Comparison of ENCODE assay signal across 22 mouse cellular contexts in genomic region chr3:138193683-138194302, GRCm38 (mm10). TPM values are rescaled to one million over a fixed set of nuclear protein-coding genes. Genes with fewer than 3 reads are reported as not detected.
"Had no signal": no experiment of that assay in that cellular context is flagged by ENCODE, and none has a peak within 500 bp of the region (broad histone marks: within the 10 kb centered on the region; RNA-seq: fewer than 3 reads in every experiment).

4930579F01Rik (minus strand) TSS chr3:138193825.

- H3K4me1 ChIP-seq: limb, embryonic 15.5 days; liver, embryonic 12.5 days had no signal

- DNase-seq: kidney, adult 8-10 months; kidney, postnatal 36 days; lung, embryonic 14.5 days; lung, postnatal 14 days; midbrain, embryonic 14.5 days; right cerebral cortex, adult 18-20 months; right cerebral cortex, postnatal 25 days; thymus, postnatal 36 days had no signal

- H3K9me3 ChIP-seq: limb, embryonic 15.5 days; liver, embryonic 12.5 days; neural tube, embryonic 15.5 days had no signal

- H3K4me3 ChIP-seq: limb, embryonic 15.5 days; liver, embryonic 12.5 days; myocyte; neural tube, embryonic 15.5 days had no signal

- H3K27ac ChIP-seq: limb, embryonic 15.5 days; liver, embryonic 12.5 days; neural tube, embryonic 15.5 days; stomach, postnatal 0 days had no signal

- H3K27me3 ChIP-seq: limb, embryonic 15.5 days; liver, embryonic 12.5 days; neural tube, embryonic 15.5 days had no signal

- H3K36me3 ChIP-seq: limb, embryonic 15.5 days; liver, embryonic 12.5 days; neural tube, embryonic 15.5 days had no signal

RNA-seq across cellular contexts. Expression of gene 4930579F01Rik, which starts in this region (rescaled TPM):
- total RNA-seq: layer of hippocampus, postnatal 25 days; left cerebral cortex, adult 8-10 months; left cerebral cortex, postnatal 25 days; megakaryocyte-erythroid progenitor cell, adult 5-6 weeks had no signal
- polyA plus RNA-seq: limb, embryonic 11.5 days; limb, embryonic 15.5 days; liver, embryonic 12.5 days; liver, embryonic 16.5 days; midbrain, embryonic 14.5 days; myocyte; neural tube, embryonic 11.5 days; neural tube, embryonic 15.5 days; small intestine, adult 2 months; thymus, postnatal 0 days had no signal
